Comparison of ENCODE assay signal across 22 mouse cellular contexts in the genomic region with DNA sequence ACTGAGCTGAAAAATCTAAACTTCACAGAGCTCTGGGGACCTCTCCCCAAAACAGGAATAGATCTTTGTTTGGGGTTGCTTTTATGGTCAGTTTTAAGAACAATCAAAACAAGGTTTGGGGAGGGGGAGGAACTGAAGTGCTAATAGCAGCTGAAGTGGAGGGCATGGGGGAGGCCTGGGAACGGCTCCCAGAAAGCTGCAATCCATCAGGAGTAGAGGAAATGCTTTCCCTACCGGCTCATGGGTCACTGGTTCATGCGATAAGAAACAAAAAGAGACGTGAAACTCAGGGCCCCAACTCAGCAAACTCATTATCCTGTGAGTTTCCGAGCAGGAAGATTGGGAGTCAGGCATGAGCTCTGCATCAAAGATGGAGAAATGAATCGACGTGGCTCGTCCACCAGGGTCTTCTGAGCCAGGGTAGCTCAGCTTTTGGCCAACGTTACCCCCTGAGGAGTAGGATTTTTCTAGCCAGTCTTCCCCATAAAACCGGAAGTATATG.
A peak's percentile ranks its signal among the peaks of the same experiment; 100 is the strongest.
DNase-seq lines count a peak whose midpoint lies in the region; ATAC-seq lines count a peak whose summit lies in the region.
"Had no signal": no experiment of that assay in that cellular context is flagged by ENCODE, and none has a peak within 500 bp of the region (broad histone marks: within the 10 kb centered on the region; RNA-seq: fewer than 3 reads in every experiment).

No protein-coding gene starts in this region.

- H3K4me3 ChIP-seq in heart, embryonic 16.5 days (ENCODE audit: low read length): no peak overlapping the region
- H3K4me3 ChIP-seq: embryonic facial prominence, embryonic 10.5 days; forebrain, embryonic 13.5 days; hindbrain, embryonic 13.5 days; left cerebral cortex, adult 2 months; limb, embryonic 10.5 days had no signal

- H3K27ac ChIP-seq in heart, embryonic 16.5 days (ENCODE audit: low read length): peak overlapping the region; percentile 64; the same call in 1 of the 2 replicates
- H3K27ac ChIP-seq: embryonic facial prominence, embryonic 10.5 days; forebrain, embryonic 13.5 days; hindbrain, embryonic 13.5 days; left cerebral cortex, adult 2 months; limb, embryonic 10.5 days; liver, embryonic 14.5 days had no signal

- DNase-seq in embryo, embryonic 10.5 days (ENCODE audit: low spot score): peak; percentile 15
- no peak for DNase-seq in embryo, embryonic 11 days
- DNase-seq in heart, adult 9 months (ENCODE audit: low spot score in 2 of 2): no peak
- DNase-seq in ovary, postnatal 14 days (ENCODE audit: low spot score): peak; percentile 3
- no peak for DNase-seq in ovary, postnatal 10 days (ENCODE audit: low spot score)
- DNase-seq in adrenal gland, adult 2 months: no peak
- DNase-seq in adrenal gland, postnatal 25 days: no peak
- DNase-seq: cerebellum, postnatal 10 days; gastrocnemius, postnatal 36 days; lung, postnatal 14 days; right cerebral cortex, postnatal 25 days; thymus, postnatal 14 days had no signal

- H3K4me1 ChIP-seq in heart, embryonic 16.5 days (ENCODE audit: control insufficient read depth, insufficient read depth, low read length): no peaks in the 10 kb centered on the region; the same call in 1 of the 2 replicates
- H3K4me1 ChIP-seq: forebrain, embryonic 13.5 days; hindbrain, embryonic 13.5 days had no signal

- peak; percentile 83 for ATAC-seq in heart, embryonic 16.5 days (replicated peaks; ENCODE audit: extremely low read depth, insufficient read depth, low FRiP score)
- ATAC-seq: CD4-positive, CD25-positive, alpha-beta regulatory T cell, adult 4 months; forebrain, embryonic 13.5 days; intestine, embryonic 16.5 days had no signal

- no peaks in the 10 kb centered on the region for H3K36me3 ChIP-seq in heart, embryonic 16.5 days (ENCODE audit: control insufficient read depth, insufficient read depth)
- H3K36me3 ChIP-seq: embryonic facial prominence, embryonic 10.5 days; G1E; hindbrain, embryonic 13.5 days; limb, embryonic 10.5 days had no signal

- no peaks in the 10 kb centered on the region for H3K9me3 ChIP-seq in heart, embryonic 16.5 days (replicated peaks; ENCODE audit: control insufficient read depth, low read length)
- H3K9me3 ChIP-seq: embryonic facial prominence, embryonic 10.5 days; forebrain, embryonic 13.5 days; hindbrain, embryonic 13.5 days; limb, embryonic 10.5 days had no signal

- H3K4me2 ChIP-seq in heart, embryonic 16.5 days (ENCODE audit: low read depth, low read length): no peak overlapping the region
- H3K4me2 ChIP-seq: forebrain, embryonic 13.5 days; hindbrain, embryonic 13.5 days had no signal

- WGBS in heart, embryonic 16.5 days: 33% methylated on average over 10 of the region's 10 CpGs

- H3K27me3 ChIP-seq in heart, embryonic 16.5 days (ENCODE audit: control insufficient read depth, insufficient read depth, low read length): no peaks in the 10 kb centered on the region
- H3K27me3 ChIP-seq: forebrain, embryonic 13.5 days had no signal

- no peak overlapping the region for H3K9ac ChIP-seq in heart, embryonic 16.5 days (ENCODE audit: low read length)
- H3K9ac ChIP-seq: forebrain, embryonic 13.5 days; hindbrain, embryonic 13.5 days; liver, embryonic 14.5 days had no signal

Comparison
In these comparisons a context has a peak if more than half of its experiments do, and no peak if none do; other contexts are left out.
1. DNase-seq: peak in embryo, embryonic 10.5 days (single experiment) and ovary, postnatal 14 days (single experiment); none in embryo, embryonic 11 days (single experiment), heart, adult 9 months (0 of 2), ovary, postnatal 10 days (single experiment), adrenal gland, adult 2 months (single experiment) and adrenal gland, postnatal 25 days (single experiment).